ENCODE assay signal across 20 mouse cellular contexts in the genomic region with DNA sequence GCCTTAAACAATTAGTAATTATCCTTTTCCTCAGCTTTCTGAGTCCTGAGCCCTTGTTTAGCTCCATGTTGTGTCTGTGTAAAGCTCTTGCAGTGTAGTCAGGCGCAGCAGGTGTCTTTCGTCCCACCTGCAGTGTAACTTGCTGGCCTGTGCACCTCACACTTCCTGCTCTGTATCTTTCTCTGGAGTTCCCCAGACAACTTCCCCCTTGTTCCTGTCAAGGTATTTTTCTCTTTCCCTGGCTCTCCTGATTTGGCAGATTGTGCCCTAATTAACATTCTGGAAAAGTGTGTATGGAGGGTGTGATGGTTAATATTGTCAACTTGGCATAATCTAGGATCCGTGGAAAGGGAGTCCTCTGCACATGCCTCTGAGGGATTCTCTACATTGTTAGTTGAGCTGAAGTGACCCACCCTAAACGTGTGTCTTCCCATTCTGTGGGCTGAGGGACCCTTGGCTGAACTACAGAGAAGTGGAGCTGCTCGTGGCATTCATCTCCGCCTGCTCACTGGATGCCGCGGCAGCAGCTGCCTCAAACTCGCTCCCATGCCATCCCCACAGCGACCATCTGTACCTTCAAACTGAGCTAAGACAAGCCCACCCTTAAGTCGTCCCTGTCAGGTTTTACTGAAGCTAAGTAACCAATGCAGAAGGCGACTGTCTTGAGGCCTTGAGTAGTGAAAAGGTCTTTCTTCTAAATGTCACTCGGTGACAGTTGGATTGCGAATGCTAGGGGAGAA. TPM values are rescaled to one million over a fixed set of nuclear protein-coding genes. Genes with fewer than 3 reads are reported as not detected.
DNase-seq lines count a peak whose midpoint lies in the region; ATAC-seq and TF ChIP-seq lines count a peak whose summit lies in the region.
"Had no signal": no experiment of that assay in that cellular context is flagged by ENCODE, and none has a peak within 500 bp of the region (broad histone marks: within the 10 kb centered on the region; RNA-seq: fewer than 3 reads in every experiment).

No protein-coding gene starts in this region.

- H3K27me3 ChIP-seq in hindbrain, embryonic 16.5 days (replicated peaks; ENCODE audit: control insufficient read depth, insufficient read depth, low read length) = no peaks in the 10 kb centered on the region
- H3K27me3 ChIP-seq in hindbrain, embryonic 14.5 days (ENCODE audit: control insufficient read depth, insufficient read depth, low read length) = no peaks in the 10 kb centered on the region
- H3K27me3 ChIP-seq: limb, embryonic 13.5 days; midbrain, embryonic 15.5 days had no signal

- peaks cover 6% of the 10 kb centered on the region; the same call in 1 of the 2 replicates for H3K4me1 ChIP-seq in hindbrain, embryonic 16.5 days (ENCODE audit: control insufficient read depth, insufficient read depth, low read depth, low read length)
- H3K4me1 ChIP-seq in hindbrain, embryonic 14.5 days (replicated peaks; ENCODE audit: control insufficient read depth, insufficient read depth, low read length) = no peaks in the 10 kb centered on the region
- H3K4me1 ChIP-seq in lung, adult 2 months (ENCODE audit: control insufficient read depth, insufficient read depth, low read length) = peaks cover 9% of the 10 kb centered on the region
- H3K4me1 ChIP-seq: limb, embryonic 13.5 days; midbrain, embryonic 15.5 days had no signal

- TF ChIP-seq POLR2A in lung, adult 2 months (IDR thresholded peaks at IDR 0.05; ENCODE audit: borderline replicate concordance, extremely low read depth, low read depth, low read length) = no peak

- no peak for ATAC-seq in hindbrain, embryonic 16.5 days
- no peak for ATAC-seq in hindbrain, embryonic 14.5 days (ENCODE audit: low FRiP score)
- ATAC-seq: lung, postnatal 0 days; midbrain, embryonic 15.5 days had no signal

- no peak overlapping the region for H3K4me3 ChIP-seq in hindbrain, embryonic 16.5 days (ENCODE audit: low read length)
- no peak overlapping the region for H3K4me3 ChIP-seq in hindbrain, embryonic 14.5 days (replicated peaks; ENCODE audit: low read length)
- H3K4me3 ChIP-seq in lung, adult 2 months (replicated peaks; ENCODE audit: extremely low read depth, low read depth, low read length) = no peak overlapping the region
- H3K4me3 ChIP-seq: embryonic facial prominence, embryonic 10.5 days; heart, adult 2 months; hindbrain, embryonic 10.5 days; limb, embryonic 13.5 days; midbrain, embryonic 15.5 days had no signal

- H3K27ac ChIP-seq in hindbrain, embryonic 16.5 days (ENCODE audit: low read depth, low read length) = peak overlapping the region; percentile 24; the same call in 1 of the 2 replicates
- no peak overlapping the region for H3K27ac ChIP-seq in hindbrain, embryonic 14.5 days
- H3K27ac ChIP-seq: embryonic facial prominence, embryonic 10.5 days; heart, adult 2 months; hindbrain, embryonic 10.5 days; kidney, postnatal 0 days; limb, embryonic 13.5 days; liver, embryonic 14.5 days; midbrain, embryonic 15.5 days had no signal

- H3K9ac ChIP-seq in hindbrain, embryonic 16.5 days (ENCODE audit: low read depth, low read length) = no peak overlapping the region
- H3K9ac ChIP-seq in hindbrain, embryonic 14.5 days = no peak overlapping the region
- H3K9ac ChIP-seq: limb, embryonic 13.5 days; liver, embryonic 14.5 days; midbrain, embryonic 15.5 days had no signal

- 64% methylated on average over 14 of the region's 14 CpGs for WGBS in hindbrain, embryonic 16.5 days
- WGBS in hindbrain, embryonic 14.5 days = 64% methylated on average over 14 of the region's 14 CpGs
- 82% methylated on average over 14 of the region's 14 CpGs for WGBS in lung, adult 2 months

- 0 out of 2 replicates have a peak, but pooled peaks cover 6% of the 10 kb centered on the region for H3K36me3 ChIP-seq in hindbrain, embryonic 16.5 days (ENCODE audit: control insufficient read depth, insufficient read depth, low read length)
- H3K36me3 ChIP-seq in hindbrain, embryonic 14.5 days (replicated peaks; ENCODE audit: control insufficient read depth, insufficient read depth) = peaks cover 31% of the 10 kb centered on the region

- DNase-seq in cerebellum, adult 9-11 months = peak; percentile 51
- DNase-seq in cerebellum, adult 11-12 months = no peak
- no peak for DNase-seq in hindbrain, embryonic 14.5 days (ENCODE audit: low spot score)
- peak; percentile 18 for DNase-seq in thymus, postnatal 0 days (ENCODE audit: low spot score)
- no peak for DNase-seq in thymus, postnatal 4 days
- DNase-seq in neural tube, embryonic 10.5 days (ENCODE audit: extremely low spot score, low spot score) = no peak
- DNase-seq in lung, adult 2 months = no peak
- DNase-seq: gastrocnemius, postnatal 14 days; heart, adult 2 months; kidney, adult 11 months; right cerebral cortex, postnatal 14 days; thymus, adult 18-20 months had no signal

- H3K9me3 ChIP-seq in hindbrain, embryonic 16.5 days (ENCODE audit: control insufficient read depth, low read length) = no peaks in the 10 kb centered on the region
- no peaks in the 10 kb centered on the region for H3K9me3 ChIP-seq in hindbrain, embryonic 14.5 days (ENCODE audit: control insufficient read depth, low read length)
- H3K9me3 ChIP-seq: embryonic facial prominence, embryonic 10.5 days; hindbrain, embryonic 10.5 days; limb, embryonic 13.5 days; midbrain, embryonic 15.5 days had no signal

- no peak overlapping the region for H3K4me2 ChIP-seq in hindbrain, embryonic 16.5 days (ENCODE audit: low read length)
- H3K4me2 ChIP-seq in hindbrain, embryonic 14.5 days (replicated peaks) = no peak overlapping the region
- H3K4me2 ChIP-seq: limb, embryonic 13.5 days; midbrain, embryonic 15.5 days had no signal

- no peak for TF ChIP-seq CTCF in lung, adult 2 months (IDR thresholded peaks at IDR 0.05; ENCODE audit: insufficient read depth, low read length)

RNA-seq across cellular contexts. Expression of a gene that starts 42.2 kb away (rescaled TPM):
- polyA plus RNA-seq in hindbrain, embryonic 16.5 days (2015; fragmentation: Nextera tagmentation; extraction: Ambion mirVana) = 12.3 and 24.2 TPM in 2 replicates
- 30.0 and 31.4 TPM in 2 replicates for polyA plus RNA-seq in hindbrain, embryonic 14.5 days (2014; fragmentation: Nextera tagmentation; extraction: Ambion mirVana)
- polyA plus RNA-seq in thymus, postnatal 0 days (2015; fragmentation: Nextera tagmentation; extraction: Ambion mirVana) = 50.3 and 53.0 TPM in 2 replicates
- polyA plus RNA-seq in lung, adult 2 months (2012; rRNA removed) = 16.4 and 23.7 TPM in 2 replicates

Comparison
In these comparisons a context has a peak if more than half of its experiments do, and no peak if none do; other contexts are left out.
1. DNase-seq: peak in cerebellum, adult 9-11 months (single experiment) and thymus, postnatal 0 days (single experiment); none in cerebellum, adult 11-12 months (single experiment), hindbrain, embryonic 14.5 days (single experiment), thymus, postnatal 4 days (single experiment), neural tube, embryonic 10.5 days (single experiment) and lung, adult 2 months (single experiment).